Mouse (Mus musculus) thymus, postnatal 10 days (tissue): ENCODE measurements around the gene Tmem176a.
"Not testable (repeated sequence)": the region's sequence is repeated elsewhere in the genome, so short reads cannot be mapped to it uniquely, and the experiment has no call there.

Source experiments
- DNase-seq, 2 experiments: peaks; one replicate each; pipeline ENCODE4 v3.0.0; 2021; ENCODE audit warnings: low spot score in 2 of 2

The Tmem176a gene

GRCm38 (mm10) chr6:48840371-48840969 is at the start of gene Tmem176a:
Tmem176a (plus strand) TSS chr6:48840919.
- no peak for DNase-seq

- DNase-seq = no peak
Observed at GRCm38 (mm10) chr6:48801897-48802296, 38.8 kb upstream of the Tmem176a start.

- no peak for DNase-seq
Observed at GRCm38 (mm10) chr6:48803406-48804051, 37.2 kb upstream of the Tmem176a start.

- DNase-seq = no peak
Observed at GRCm38 (mm10) chr6:48804346-48804745, 36.4 kb upstream of the Tmem176a start.

- DNase-seq = no peak
Observed at GRCm38 (mm10) chr6:48806746-48807145, 34.0 kb upstream of the Tmem176a start.

GRCm38 (mm10) chr6:48809494-48810219 is 31.1 kb upstream of the Tmem176a start:
- DNase-seq = no peak

- no peak for DNase-seq
Observed at GRCm38 (mm10) chr6:48815013-48815412, 25.7 kb upstream of the Tmem176a start.

GRCm38 (mm10) chr6:48817815-48818214 is 22.9 kb upstream of the Tmem176a start:
- DNase-seq = peak; percentile 37 to 79

GRCm38 (mm10) chr6:48821991-48822785 is 18.5 kb upstream of the Tmem176a start:
- not testable (repeated sequence) for DNase-seq

- no peak for DNase-seq
Observed at GRCm38 (mm10) chr6:48825016-48825415, 15.7 kb upstream of the Tmem176a start.

- DNase-seq = no peak
Observed at GRCm38 (mm10) chr6:48828976-48829375, 11.7 kb upstream of the Tmem176a start.

GRCm38 (mm10) chr6:48829651-48830050 is 11.1 kb upstream of the Tmem176a start:
- DNase-seq = no peak

GRCm38 (mm10) chr6:48830241-48830640 is 10.5 kb upstream of the Tmem176a start:
- no peak for DNase-seq

GRCm38 (mm10) chr6:48831141-48831540 is 9.6 kb upstream of the Tmem176a start:
- DNase-seq = no peak

- DNase-seq = no peak
Observed at GRCm38 (mm10) chr6:48832426-48832825, 8.3 kb upstream of the Tmem176a start.

GRCm38 (mm10) chr6:48833515-48833914 is 7.2 kb upstream of the Tmem176a start:
- DNase-seq = no peak

- no peak for DNase-seq
Observed at GRCm38 (mm10) chr6:48835241-48835640, 5.5 kb upstream of the Tmem176a start.

- no peak for DNase-seq
Observed at GRCm38 (mm10) chr6:48836146-48836545, 4.6 kb upstream of the Tmem176a start.

- no peak for DNase-seq
Observed at GRCm38 (mm10) chr6:48837516-48837915, 3.2 kb upstream of the Tmem176a start.

GRCm38 (mm10) chr6:48838321-48839080 is 2.2 kb upstream of the Tmem176a start:
- no peak for DNase-seq

- DNase-seq = peak; percentile 51 to 52
Observed at GRCm38 (mm10) chr6:48840973-48841625, 380 bp downstream of the Tmem176a start, which contains the start of gene Tmem176b. Tmem176b (minus strand) TSS chr6:48841496.
